Mouse (Mus musculus) urinary bladder, postnatal 36 days (tissue): ENCODE results near the gene Mak.

Experiments
- DNase-seq, 2 experiments: peaks; one replicate each; pipeline ENCODE4 v3.0.0; 2022; ENCODE audit warnings: low spot score in 2 of 2, mixed read lengths in 1 of 2

The Mak gene

DNA sequence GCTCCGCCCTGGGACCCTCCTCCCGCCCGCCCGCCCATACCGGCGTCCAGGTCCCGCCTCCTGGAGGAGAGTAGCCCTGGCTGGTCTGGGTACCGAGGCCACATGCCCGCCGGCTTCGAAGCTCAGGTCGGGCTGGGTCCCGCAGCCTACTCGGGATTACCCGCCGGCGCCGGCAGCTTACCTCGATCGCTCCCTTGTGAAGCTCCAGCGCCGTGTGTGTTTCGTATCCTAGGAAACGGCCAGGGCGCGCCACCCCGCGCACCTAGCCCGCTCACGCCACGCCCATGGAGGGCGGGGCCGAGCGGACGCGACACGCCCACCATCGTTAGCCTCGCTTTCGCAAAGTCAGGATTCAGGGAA lies at the start of gene Mak:
Gene Mak (minus strand): TSS at position 286 of the 360 bp plus-strand sequence.
- DNase-seq = peak; percentile 32 to 57

DNA sequence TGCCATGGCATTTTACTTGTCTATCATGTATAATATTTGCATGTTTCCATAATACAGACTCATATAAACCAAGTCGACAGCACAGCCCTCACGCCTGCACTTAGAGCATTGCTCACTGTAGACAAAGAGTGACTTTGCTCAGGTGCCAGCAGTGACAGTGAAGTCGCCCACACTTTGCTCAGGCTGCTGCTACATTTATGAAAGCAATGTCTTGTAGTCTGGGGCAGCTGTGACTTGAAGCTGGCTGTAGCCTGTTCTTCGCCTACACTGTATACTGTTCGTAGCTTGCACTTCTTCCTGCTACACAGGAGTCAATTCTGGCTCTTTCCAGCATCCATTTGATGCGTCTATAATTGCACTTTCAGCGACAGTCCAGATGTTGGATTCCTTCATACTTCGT lies 49.6 kb upstream of the Mak start:
- DNase-seq = no peak

DNA sequence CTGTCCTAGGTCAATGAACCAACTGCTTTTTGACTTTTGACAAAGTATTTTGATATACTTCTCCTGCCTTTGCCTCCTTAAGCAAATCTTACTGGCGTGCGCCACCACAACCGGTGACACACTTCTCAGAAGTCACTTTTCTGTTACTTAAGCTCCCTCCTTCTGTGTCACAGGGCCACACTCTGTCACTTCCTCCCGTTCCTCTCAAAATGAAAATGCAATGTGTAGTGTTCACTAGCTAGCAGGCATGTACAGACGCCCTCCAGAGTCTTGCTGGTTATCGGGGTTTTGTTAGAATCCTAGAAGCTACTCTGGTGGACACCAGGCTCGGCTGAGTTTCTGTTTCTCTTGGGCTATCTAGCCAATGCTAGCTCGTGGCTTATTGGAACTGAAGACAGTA lies 48.8 kb upstream of the Mak start:
- no peak for DNase-seq

DNA sequence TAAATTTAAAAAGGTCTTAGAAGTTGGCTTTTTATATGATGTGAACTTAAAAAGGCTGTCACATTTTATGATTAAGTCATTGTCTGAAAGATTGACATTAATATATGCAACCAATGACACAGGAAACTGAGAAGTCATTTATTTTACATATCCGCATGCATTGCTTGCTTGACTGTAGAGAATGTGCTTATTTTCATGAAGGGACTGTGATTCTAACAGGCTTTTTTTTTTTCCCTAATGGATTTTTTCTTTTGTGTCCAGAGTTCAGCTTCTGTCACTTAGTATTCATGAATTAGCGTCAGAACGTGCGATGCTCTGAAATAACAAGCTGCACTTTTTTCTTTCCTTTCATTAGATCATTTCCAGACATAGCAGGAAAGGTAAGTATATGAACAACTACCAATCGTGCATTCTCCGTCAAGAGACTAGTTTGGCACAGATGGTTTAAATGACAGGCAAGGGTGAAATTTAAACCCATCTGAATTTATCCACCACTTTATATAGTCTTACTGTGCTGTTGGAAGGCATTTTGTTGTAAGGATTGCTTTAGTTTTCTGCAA lies 44.2 kb upstream of the Mak start:
- no peak for DNase-seq

DNA sequence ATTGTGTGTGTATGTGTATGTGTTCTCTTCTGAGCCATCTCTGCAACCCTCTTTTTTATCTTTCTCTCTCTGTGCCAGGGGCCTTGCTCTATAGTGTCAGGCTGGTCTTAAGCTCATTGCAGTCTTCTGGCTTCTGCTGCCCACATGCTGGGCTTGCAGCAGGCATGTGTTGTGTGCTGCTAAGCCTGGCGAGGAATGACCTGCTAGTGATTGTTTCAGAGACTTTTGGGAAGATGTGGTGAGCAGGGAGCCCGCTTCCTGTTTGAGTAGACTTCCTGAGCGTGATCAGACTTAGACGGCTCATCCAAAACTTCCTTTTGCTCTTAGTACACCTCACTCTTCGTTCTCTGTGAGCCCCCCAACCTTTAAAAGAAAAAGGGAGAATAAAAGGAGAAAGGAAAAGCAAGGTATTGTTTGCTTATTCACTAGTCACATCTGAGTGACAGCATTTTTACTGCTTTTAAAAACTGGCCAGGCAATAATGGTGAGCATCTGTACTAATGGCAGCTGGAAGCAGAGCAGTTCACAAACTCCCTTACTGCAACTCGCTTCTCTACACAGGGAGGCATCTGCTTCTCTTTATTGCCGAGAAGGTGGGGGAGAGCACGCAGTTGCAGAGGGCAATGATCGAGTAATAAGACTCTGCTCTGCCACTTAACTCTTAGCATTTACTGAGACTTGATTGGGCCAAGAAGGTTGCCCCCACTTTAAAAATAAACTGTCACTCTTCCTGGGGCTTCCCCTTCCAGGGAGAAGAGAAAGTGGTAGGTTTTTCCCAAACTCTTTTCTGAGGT lies 39.8 kb upstream of the Mak start:
- DNase-seq = no peak

DNA sequence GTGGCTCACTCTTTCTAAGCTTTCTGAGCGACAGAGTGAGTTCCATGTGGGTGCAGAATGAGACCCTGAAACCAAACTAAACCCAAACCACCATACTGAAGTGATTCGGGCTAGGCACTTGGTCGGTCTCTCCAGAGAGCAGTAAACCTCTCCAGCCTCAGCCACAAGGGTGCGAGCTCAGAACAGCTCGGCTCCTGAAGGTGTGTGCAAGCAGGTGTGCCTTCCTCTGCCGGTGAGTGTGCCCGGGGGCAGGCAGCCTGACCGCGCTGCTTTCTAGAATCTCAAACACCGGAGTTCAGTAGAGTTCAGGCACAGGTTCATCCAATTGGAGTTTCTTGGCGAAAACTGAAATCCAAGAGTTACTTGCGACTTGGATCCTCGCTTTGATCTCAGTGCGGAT lies 34.4 kb upstream of the Mak start, which contains the start of gene Sycp2l:
Gene Sycp2l (plus strand): TSS at position 368 of the 400 bp plus-strand sequence.
- DNase-seq = no peak

DNA sequence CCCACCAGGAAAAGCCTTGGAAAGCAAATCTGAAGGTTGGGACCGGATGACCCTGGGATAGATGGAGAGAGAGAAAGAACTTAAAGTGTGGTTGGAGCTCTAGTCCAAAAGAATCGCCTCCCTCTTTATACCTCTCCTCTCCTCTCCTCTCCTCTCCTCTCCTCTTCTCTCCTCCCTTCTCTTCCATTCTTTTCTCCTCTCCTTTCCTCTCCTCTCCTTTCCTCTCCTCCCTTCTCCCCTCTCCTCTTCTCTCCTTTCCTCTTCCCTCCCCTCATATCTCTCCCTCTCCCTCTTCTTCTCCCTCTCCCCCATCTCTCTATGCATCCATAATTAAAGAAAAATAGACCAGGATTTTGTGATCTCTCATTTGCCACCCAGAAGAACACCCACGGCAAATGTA lies 31.4 kb upstream of the Mak start, which contains the start of gene Gcm2:
Gene Gcm2 (minus strand): TSS at position 101 of the 400 bp plus-strand sequence.
- no peak for DNase-seq

DNA sequence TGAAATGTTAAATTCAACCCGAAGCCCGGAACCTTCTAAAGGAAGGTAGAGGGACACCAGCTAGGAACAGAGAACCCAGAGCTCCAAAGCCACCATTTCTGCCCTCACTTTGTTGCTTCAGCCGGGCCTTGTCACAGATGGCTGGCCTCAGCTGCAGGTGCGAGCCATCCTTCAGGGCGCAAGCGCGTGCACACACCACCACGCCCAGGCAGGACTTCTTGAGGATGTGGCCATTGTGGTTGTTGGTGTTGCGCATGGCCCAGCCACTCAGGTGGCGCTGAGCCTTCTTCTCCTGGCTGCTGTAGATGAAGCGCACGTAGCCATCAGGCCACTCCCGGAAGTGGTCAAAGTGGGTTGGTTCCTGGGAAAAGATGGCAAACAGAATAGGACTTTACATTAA lies 26.0 kb upstream of the Mak start:
- no peak for DNase-seq

DNA sequence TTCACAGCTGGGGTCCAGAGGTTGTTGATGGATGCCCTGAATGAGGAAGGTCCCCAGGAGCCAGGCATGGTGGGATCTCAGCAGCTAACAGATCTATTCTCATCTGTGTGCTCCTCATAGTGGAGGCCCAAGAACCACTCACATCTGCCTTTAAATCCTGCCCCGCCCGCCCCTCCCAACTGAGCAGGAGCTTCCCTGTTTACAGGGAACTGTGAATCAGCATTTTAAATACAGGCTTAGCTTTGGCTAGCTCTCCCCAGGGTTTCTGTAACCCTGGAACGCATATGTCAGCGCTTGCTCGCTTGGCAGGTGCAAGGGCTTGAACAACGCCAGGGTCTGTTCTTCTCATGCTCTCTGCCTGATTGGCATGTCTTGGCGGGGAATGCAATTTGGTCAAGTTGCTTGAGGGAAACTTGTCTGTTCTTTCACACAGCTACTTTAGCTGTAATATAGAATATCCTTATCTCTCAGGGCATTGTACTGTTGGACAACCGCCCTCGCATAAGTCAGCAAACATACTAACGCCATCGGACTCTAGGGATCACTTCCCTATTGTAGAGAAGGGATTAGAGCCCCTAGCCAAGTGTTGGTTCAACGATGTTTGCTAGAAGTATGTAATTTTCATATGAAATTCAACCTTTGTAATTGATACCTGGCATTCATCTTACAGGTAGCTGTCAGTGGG lies 24.5 kb upstream of the Mak start:
- DNase-seq = no peak

DNA sequence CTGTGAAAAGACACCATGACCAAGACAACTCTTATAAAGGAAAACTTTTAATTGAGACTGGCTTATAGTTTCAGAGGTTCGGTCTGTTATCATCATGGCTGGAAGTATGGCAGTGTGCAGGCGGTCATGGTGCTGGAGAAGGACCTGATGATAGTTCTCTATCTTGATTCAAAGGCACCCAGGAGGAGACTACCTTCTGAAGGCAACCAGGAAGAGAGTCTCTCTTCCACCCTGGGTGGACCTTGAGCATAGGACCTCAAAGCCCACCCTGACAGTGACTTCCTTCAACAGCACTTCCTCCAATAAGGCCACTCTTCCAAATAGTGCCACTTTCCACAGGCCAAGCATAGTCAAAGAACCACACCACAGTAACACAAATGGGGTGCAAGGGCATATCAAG lies 20.5 kb upstream of the Mak start:
- DNase-seq = no peak

DNA sequence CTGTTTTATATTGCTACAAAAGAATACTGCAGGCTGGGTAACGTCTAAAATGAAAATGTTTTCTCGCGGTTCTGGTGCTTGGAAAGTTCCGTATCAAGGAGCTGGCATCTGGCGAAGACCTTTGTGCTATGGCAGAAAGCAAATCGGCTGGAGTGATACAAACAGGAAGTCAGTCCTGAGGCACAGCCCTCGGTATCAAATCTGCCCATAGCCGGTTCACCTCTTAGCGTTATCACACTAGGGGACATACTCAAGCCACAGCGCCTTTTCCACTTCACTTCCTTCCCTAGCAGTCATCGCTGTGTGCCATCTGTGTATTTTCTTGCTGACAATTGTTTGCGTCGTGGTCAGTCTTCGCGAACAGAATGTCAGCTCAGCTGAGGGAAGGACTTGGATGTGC lies 18.8 kb upstream of the Mak start:
- no peak for DNase-seq

DNA sequence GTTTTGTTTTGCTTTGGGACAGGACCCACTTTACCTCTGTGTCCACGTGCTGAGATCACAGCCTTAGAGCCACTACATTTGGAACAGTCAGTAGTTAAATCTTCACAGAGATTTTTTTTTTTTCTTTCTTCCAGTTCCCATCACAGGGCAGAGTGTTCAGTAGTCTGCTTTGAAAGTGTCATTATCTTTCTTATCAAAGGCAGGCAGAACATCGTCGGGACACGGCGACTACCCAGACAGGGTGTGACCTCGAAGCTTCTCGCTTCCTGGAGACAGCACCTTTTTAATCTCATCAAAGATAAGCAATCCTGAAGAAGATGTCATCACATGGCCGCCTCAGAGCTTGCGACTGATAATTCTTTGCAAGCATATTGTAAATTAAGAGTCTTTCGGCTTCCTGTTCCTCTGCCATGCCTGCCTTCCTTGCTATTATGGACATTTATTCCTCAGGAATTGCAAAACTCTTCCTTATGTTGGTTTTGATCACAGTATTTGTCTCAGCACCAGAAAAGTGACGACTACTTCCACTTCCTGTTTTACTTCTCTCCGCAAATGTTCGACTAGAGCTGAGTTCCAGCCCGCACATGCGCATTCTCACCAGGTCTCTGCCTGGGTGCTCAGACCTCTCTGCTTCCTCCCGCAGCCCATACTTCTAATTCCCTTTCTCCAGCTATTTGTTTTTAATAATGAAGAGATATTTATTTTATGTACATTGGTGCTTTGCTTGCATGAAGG lies 18.0 kb upstream of the Mak start:
- no peak for DNase-seq

DNA sequence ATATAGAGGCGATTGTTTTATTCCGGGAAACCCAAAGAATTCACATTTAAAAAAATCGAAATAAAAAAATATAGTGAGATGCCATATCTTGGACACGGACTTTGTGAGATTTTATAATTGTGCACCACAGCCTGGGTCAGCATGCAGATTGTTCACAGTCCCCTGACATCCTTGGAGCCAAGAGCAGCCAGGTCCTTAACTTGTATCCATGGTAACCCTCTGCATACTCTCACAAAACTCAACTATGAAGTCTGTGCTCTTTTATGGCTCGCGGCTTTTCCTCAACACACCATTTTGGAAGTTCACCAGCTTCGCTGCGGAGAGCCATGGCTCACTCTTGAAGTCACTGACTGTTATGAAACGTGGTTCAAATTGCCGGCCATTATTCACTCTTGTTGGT lies 14.7 kb upstream of the Mak start:
- DNase-seq = no peak

DNA sequence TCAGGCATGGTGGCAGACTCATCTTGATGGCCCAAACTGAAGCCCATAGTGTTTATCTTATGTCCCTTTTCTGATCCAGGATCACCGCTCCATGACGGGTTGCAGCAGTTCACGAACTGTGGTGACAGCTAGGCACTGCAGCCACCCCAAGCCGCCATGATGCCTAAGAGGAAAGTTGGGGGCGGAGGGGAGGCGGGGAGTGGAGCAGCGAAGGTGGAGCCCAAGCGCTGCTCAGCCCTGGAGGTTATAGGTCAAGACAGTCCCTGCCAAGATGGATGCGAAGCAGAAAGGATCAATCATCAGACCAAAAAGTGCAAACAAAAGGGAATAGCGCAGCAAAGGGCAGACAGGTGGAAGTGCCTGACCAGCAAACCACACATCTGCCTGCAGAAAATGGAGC lies 11.8 kb upstream of the Mak start:
- no peak for DNase-seq

DNA sequence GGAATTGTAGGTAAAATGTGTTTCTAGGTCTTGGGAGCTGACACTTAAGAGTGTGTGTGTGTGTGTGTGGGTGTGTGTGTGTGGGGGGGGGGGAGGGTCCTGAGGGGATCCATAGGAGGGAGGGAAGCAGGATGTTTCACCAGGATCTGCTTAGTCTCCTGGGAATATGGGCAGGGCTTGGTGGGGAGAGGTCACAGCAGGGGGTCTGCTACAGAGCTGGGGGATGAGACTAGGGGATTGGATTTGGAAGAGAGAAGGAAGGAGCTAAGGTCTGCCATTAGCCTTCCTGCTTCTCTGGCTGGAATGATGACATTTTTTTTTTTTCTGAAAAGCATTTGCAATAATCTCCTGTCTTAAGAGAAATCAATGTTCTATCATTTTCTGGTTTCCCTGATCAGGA lies 9.2 kb upstream of the Mak start:
- DNase-seq = no peak

DNA sequence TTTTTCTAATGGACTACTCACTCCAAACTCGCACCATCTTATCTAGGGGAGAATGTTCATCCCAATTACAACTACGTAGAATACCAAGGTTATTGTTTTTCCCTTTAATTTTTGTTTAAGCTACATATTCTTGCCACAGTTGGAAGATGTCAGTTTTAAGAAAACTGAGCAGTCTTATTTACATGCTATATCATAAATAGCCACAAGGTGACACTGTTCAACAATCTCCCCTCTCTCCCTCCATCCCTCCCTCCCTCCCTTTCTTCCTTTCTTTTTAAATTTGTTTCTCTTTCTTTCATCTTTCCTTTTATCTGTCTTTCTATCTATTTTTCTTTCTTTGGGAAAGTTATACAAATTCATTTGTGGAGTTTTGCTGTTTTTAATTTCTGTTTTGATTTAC lies 5.6 kb upstream of the Mak start:
- no peak for DNase-seq

DNA sequence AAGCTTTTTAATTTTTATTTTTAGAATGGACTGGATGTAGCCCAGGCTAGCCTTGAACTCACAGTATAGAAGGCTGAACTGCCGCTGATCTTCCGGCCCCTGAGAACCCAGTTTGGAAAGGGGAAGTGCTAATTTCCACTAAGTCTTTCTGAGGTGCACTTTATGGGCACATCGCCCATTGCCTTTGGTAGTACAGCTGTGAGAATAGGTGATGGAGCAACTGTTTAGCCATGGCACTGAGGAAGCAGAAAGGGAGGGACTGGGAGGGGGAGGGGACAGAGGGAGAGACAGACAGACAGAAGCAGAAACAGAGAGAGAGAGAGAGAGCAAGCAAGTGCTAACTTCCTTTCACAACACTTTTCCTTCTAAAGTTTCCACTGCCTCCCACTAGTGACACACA lies 5.0 kb upstream of the Mak start:
- DNase-seq = no peak

DNA sequence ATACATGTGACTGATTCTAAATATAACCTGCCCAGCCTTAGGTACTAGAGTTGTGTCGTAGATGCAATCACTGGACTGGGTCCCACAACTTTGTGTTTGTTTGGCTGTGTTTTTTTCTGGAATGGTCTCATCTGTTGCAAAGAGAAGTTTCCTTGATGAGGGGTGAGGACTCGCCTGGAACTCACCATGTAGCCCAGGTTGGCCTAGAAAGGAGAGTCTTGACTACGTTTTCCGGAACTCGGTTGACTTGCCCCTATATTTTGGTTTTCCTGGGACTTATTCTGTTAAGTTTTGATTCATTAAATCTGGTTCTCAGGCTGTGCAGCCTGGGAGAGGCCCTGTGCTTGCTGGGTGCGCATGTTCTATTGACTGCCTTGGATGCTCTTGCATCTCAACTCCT lies 1.2 kb upstream of the Mak start:
- no peak for DNase-seq

DNA sequence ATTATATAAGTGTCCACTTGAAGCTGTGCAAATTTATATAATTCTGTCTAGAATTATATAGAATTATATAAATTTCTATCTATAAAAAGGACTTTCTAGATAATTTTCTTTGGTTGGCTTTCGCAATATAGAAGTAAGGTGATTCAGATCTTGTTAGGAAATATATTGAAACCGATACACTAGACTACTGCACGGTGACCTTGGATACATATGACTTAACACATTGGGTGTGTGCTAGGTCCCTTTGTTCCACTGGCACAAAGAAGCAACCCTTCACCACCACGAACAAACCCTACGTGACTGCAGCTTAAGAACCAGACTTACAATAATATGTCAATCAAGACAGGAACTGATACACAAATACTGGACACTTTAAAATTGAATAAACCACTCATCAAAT lies 353 bp upstream of the Mak start:
- DNase-seq = no peak

DNA sequence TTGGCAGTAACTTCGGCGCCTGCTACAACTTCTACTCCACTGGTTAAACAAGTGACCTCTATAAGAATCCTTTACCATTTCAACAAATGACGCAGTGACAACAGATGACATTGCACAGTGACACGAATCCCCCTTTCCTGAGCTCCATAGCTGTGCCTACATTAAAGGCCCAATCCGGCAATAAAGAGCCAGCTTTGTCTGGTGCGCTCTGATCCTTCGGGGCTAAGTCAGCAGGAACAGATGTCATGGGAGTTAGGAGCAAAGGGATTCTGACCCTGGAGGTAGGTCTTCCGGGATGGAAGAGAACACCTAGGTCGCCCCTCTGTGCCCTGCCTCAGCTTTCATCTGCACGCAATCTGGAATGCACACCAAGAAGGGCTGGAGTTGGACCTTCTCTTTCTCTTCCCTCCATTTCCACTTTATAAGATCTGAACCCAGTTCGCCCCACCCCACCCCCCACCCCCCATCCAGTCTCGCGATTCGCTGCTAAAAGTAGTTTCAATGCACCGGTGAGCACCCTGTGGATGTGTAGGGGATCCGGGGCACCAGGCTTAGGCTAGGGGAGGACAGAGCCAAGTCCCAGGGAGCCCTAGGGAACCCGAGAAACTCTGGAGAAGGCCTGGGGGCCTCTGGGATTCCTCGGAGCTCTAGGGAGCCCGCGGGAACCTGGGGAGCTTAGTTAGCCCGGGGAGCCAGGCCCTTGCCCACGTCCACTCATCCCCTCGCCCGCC lies 651 bp downstream of the Mak start:
- no peak for DNase-seq

DNA sequence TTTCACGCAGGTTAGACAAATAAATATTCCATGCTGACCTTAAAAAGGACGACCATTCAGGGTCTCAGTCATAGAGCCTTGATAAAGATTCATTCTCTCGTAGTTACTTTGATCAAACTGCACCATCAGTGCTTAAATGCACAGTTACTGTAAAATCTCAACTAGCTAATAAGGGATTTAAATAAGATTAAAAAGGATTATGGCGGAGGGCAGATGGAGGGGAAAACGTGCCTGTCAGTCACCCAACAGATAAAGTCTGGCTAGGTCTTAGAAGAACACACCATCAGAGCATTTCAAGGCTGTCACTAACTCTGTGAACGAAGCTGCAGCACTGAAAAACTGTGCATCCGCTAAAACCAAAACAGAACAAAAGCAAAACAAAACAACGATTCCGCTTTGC lies 1.6 kb downstream of the Mak start:
- DNase-seq = no peak

DNA sequence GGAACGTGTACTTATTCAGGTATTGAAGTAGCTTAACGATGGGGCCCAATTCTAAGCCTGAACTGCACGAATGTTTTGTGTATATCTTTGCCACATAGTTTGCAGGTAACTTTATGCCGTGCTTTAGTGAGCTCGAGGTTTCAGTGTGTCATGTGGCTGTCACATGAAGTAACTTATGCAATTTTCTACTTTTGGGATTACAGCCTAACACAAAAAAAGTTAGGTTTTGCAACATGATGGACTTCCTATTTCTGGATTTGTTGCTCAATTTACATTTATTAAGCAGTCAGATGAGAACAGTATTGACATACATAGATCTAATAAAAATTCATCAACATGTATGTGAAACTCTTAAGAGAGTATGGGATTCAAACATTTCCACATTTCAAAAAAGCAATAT lies 5.7 kb downstream of the Mak start:
- DNase-seq = no peak
